Mouse (Mus musculus) kidney, adult 2 months (tissue): ENCODE data around the gene Spef1. TPM values are rescaled to one million over a fixed set of nuclear protein-coding genes. Genes with fewer than 3 reads are reported as not detected.
A peak's percentile ranks its signal among the peaks of the same experiment; 100 is the strongest.

ENCODE experiments used
- DNase-seq: peaks from one replicate; pipeline ENCODE4 v3.0.0; 2021
- H3K27ac ChIP-seq: fragments of 200-500 bp; 2 replicates; pipeline ENCODE4 v1.5.1; 2012; ENCODE audit warnings: low read depth, low read length, control low read depth, inconsistent platforms; ENCODE audit not compliant: insufficient read depth
- H3K27me3 ChIP-seq: fragments of 200-500 bp; replicated peaks from 2 replicates; pipeline ENCODE4 v1.6.1; 2012; ENCODE audit warnings: mild to moderate bottlenecking, moderate library complexity, low read length, inconsistent platforms; ENCODE audit not compliant: control insufficient read depth, insufficient read depth
- H3K36me3 ChIP-seq: fragments of 200-500 bp; 2 replicates; pipeline ENCODE4 v1.6.1; 2012; ENCODE audit warnings: mild to moderate bottlenecking, moderate library complexity, low read length, inconsistent platforms; ENCODE audit not compliant: control insufficient read depth, insufficient read depth
- H3K4me1 ChIP-seq: fragments of 200-500 bp; 2 replicates; pipeline ENCODE4 v1.6.1; 2011; ENCODE audit warnings: low read length; ENCODE audit not compliant: control insufficient read depth, insufficient read depth
- H3K4me3 ChIP-seq: fragments of 200-500 bp; 2 replicates; pipeline ENCODE4 v1.5.1; 2011; ENCODE audit warnings: mild to moderate bottlenecking, low read depth, low read length, control low read depth; ENCODE audit not compliant: insufficient read depth
- CTCF ChIP-seq: fragments of 200-500 bp; conservative IDR thresholded peaks from 2 replicates; pipeline ENCODE4 v1.5.1; 2011; ENCODE audit warnings: low read depth, mild to moderate bottlenecking, control low read depth, low read length, moderate library complexity, mixed read lengths; ENCODE audit not compliant: insufficient read depth, insufficient read length
- POLR2A ChIP-seq: fragments of 200-500 bp; IDR thresholded peaks from one replicate; pipeline ENCODE4 v1.6.1; 2011; ENCODE audit warnings: low read depth, low read length, control low read depth
- WGBS: fragments of 180-500 bp; shearing (Covaris S2); methylation state at CpG from one replicate; pipeline ENCODE4 v1.1.7; 2018; 5-methylcytosine and 5-hydroxymethylcytosine counted together
- polyA plus RNA-seq: library from polyadenylated mRNA; depleted of rRNA; stranded (reverse); fragments of >200 nt; gene quantifications from 2 replicates; pipeline ENCODE4 v1.2.3, GENCODE M21; 2012; rRNA removed

Gene Spef1
- polyA plus RNA-seq, 1 experiment, result 4.6 TPM

DNA sequence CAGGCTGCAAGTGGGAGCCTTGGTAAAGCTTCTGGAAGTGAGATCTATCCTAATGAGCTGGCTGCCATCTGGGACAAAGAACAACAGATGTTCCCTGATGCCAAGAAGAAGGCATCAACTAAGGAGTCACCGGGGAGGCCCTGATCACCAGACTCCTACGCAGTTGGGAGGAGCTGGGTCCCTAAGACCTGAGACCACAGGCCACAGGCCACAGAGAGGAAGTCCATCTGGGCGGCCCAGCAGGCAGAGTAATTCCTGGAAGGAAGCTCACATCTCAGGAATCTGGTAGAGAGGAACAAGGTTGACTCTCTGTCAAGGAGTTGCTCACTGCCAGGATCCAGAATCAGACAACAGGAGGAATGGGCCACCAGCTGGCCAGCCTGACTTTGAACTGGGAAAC is 62.9 kb downstream of the Spef1 start:
- no peak for TF ChIP-seq CTCF
- TF ChIP-seq POLR2A, result no peak
- 51% methylated on average over 3 of the region's 3 CpGs for WGBS
- Histone ChIP-seq H3K36me3 (no peaks in the 10 kb centered on the region), H3K4me3 (no peak overlapping the region), H3K4me1 (no peaks in the 10 kb centered on the region; the same call in 1 of the 2 replicates), H3K27me3 (no peaks in the 10 kb centered on the region), H3K27ac (peak overlapping the region; percentile 35)
- DNase-seq, result peak; percentile 64

Other genes starting within 250 kb of the Spef1 start
- 7.1 and 7.2 TPM in 2 replicates for gene Gfra4, start 144.2 kb downstream of the Spef1 start, polyA plus RNA-seq
- gene Adam33, start 123.5 kb downstream of the Spef1 start, polyA plus RNA-seq, result 3.3 and 4.1 TPM in 2 replicates
- gene Siglec1, start 100.5 kb downstream of the Spef1 start, polyA plus RNA-seq, result 1.5 and 7.5 TPM in 2 replicates
- gene Hspa12b, start 60.0 kb downstream of the Spef1 start, polyA plus RNA-seq, result 7.8 and 8.4 TPM in 2 replicates
- not detected in 2 replicates for gene Gm11037, start 53.8 kb downstream of the Spef1 start, polyA plus RNA-seq
- gene 1700037H04Rik, start 27.2 kb downstream of the Spef1 start, polyA plus RNA-seq, result 107 and 112 TPM in 2 replicates
- gene Cenpb, start 7.2 kb downstream of the Spef1 start, polyA plus RNA-seq, result 95.3 and 105 TPM in 2 replicates
- gene Cdc25b, start 333 bp downstream of the Spef1 start, polyA plus RNA-seq, result 12.9 TPM in 2 replicates
- 48.5 and 51.6 TPM in 2 replicates for gene Ap5s1, start 19.8 kb upstream of the Spef1 start, polyA plus RNA-seq
- gene Mavs, start 46.8 kb upstream of the Spef1 start, polyA plus RNA-seq, result 119 and 142 TPM in 2 replicates
- 13.0 and 13.8 TPM in 2 replicates for gene Pank2, start 75.2 kb upstream of the Spef1 start, polyA plus RNA-seq
- gene Rnf24, start 165.6 kb upstream of the Spef1 start, polyA plus RNA-seq, result 18.2 and 26.0 TPM in 2 replicates